Mouse (Mus musculus) C2C12 (cell line): ENCODE measurements at regions not wholly inside any gene's neighbourhood (a gene's known extent, or its start where the extent isn't known, plus 50 kb on each side); places are given as distances from the start of the nearest gene placed in this dataset.

Experiments
- H3K27me3 ChIP-seq: one replicate; pipeline ENCODE4 v1.6.1; 2011; ENCODE audit not compliant: control insufficient read depth, insufficient read depth, insufficient read length
- H3K36me3 ChIP-seq: one replicate; pipeline ENCODE4 v1.6.1; 2011; ENCODE audit not compliant: control insufficient read depth, insufficient read depth
- H3K4me3 ChIP-seq: one replicate; pipeline ENCODE4 v1.5.1; 2011; ENCODE audit warnings: mild to moderate bottlenecking, control low read depth; ENCODE audit not compliant: poor library complexity, insufficient read depth, severe bottlenecking
- H3K79me2 ChIP-seq: one replicate; pipeline ENCODE4 v1.6.1; 2011; ENCODE audit not compliant: control insufficient read depth, insufficient read depth
- H3K79me3 ChIP-seq: one replicate; pipeline ENCODE4 v1.6.1; 2011; ENCODE audit warnings: low read depth, control low read depth
- H3ac ChIP-seq: one replicate; pipeline ENCODE3; 2011; ENCODE audit warnings: low read depth; ENCODE audit not compliant: control insufficient read depth, insufficient read length
- CEBPB ChIP-seq: IDR thresholded peaks from one replicate; pipeline ENCODE4 v1.6.1; 2011; ENCODE audit warnings: low read depth, mild to moderate bottlenecking, control low read depth, moderate library complexity
- CTCF ChIP-seq: IDR thresholded peaks from one replicate; pipeline ENCODE4 v1.5.1; 2011; ENCODE audit not compliant: control insufficient read depth, insufficient read depth, insufficient read length
- FOSL1 ChIP-seq: IDR thresholded peaks from one replicate; pipeline ENCODE4 v1.8.0; 2011; ENCODE audit warnings: mild to moderate bottlenecking, low read length; ENCODE audit not compliant: poor library complexity, insufficient read depth, severe bottlenecking
- MAX ChIP-seq: IDR thresholded peaks from one replicate; pipeline ENCODE4 v1.6.1; 2011; ENCODE audit warnings: mild to moderate bottlenecking, control low read depth
- MYOD1 ChIP-seq: IDR thresholded peaks from one replicate; pipeline ENCODE4 v1.6.1; 2011; ENCODE audit warnings: low read depth; ENCODE audit not compliant: control insufficient read depth, insufficient read length
- MYOG ChIP-seq: IDR thresholded peaks from one replicate; pipeline ENCODE4 v1.6.1; 2011; ENCODE audit not compliant: control insufficient read depth, insufficient read length; ENCODE audit errors: extremely low read depth
- USF1 ChIP-seq: IDR thresholded peaks from one replicate; pipeline ENCODE4 v1.6.1; 2011; ENCODE audit warnings: low read depth, mild to moderate bottlenecking, control low read depth, moderate library complexity

DNA sequence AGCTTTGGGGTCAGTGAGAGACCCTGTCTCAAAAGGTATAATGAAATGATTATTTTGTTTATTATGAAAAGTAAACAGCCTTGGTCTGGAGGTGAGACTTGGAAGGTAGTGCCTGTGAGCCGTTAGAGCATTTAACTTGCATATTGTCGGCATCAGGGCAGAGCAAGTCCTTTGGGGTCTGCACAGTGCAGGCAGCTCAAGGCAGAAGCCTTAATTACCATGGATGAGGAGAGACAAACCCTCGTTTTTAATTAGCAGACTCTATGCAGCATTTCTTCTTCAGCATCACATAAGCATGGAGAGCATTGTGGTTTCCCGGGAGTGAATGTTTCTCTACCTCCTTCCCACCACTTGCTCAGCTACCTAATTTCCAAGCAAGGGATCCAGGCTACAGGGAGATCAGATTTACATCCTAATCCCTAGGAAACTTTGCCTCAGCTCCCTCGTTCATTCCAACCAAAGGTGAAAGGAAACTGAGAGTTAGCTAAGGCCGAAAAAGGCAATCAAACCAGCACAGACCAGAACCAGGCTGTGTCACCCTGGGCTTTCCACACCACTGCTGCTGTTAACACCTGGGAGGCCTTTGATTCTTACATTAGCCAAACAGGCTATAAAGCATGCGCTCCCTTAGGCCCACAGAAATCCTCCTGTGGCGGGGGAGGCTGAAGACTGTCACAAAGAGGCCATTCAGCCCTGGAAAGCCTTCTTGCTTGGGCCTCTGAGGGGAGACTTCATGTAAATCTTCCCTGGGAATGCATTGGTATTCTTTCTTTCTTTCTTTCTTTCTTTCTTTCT, 120.9 kb upstream of the Trib2 start:
- no peaks in the 10 kb centered on the region for H3K36me3 ChIP-seq
- H3ac ChIP-seq, result no peak overlapping the region
- H3K4me3 ChIP-seq, result no peak overlapping the region
- no peaks in the 10 kb centered on the region for H3K79me3 ChIP-seq
- no peak for TF ChIP-seq USF1
- TF ChIP-seq FOSL1, result no peak
- no peak for TF ChIP-seq MYOG
- no peak for TF ChIP-seq MYOD1
- TF ChIP-seq CEBPB, result no peak
- TF ChIP-seq MAX, result no peak
- no peak for TF ChIP-seq CTCF
- H3K79me2 ChIP-seq, result no peaks in the 10 kb centered on the region
- no peaks in the 10 kb centered on the region for H3K27me3 ChIP-seq

DNA sequence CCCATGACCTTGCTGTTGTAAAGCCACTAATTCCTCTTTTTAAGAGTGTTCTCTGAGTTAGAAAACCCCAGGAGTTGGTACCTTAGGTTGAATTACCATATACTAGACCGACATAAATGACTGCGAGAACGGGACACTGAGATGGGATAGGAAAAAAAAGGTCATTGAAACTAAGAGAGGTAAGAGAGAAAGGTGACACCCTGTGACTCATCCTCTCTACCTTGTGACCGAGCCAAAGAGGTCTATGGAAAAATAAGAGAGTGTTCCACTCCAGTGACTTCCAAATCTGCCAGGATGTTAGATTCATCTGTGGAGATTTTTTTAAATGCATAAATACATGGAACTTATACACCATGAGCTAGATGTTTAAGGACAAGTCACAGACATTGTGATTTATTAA, 115.3 kb upstream of the Trib2 start:
- H3K79me2 ChIP-seq, result no peaks in the 10 kb centered on the region
- H3K36me3 ChIP-seq, result no peaks in the 10 kb centered on the region
- H3K79me3 ChIP-seq, result no peaks in the 10 kb centered on the region
- H3ac ChIP-seq, result no peak overlapping the region
- TF ChIP-seq MYOG (no peak), CTCF (no peak), MYOD1 (no peak), CEBPB (no peak), USF1 (no peak), FOSL1 (no peak), MAX (no peak)
- H3K4me3 ChIP-seq, result no peak overlapping the region
- no peaks in the 10 kb centered on the region for H3K27me3 ChIP-seq

DNA sequence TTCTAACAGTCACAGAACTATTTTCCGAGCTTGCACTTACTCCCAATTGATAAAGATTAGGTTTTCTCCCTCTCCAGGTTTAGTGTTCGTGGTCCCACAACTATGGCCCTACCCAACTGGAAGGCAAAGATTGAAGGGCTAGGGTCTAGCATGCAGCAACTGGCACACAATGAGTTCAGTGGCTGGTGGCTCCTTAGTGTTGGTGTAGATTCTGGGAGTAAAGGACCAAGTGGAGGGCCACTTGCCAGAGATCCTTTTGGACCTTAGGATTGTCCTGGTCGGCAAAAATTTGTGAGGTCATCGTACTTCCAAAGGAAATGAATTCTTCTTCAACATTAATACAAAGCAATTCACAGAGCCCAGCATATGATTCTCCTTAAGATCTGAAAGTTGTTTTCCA, 114.8 kb upstream of the Trib2 start:
- Histone ChIP-seq H3K79me3 (no peaks in the 10 kb centered on the region), H3K4me3 (no peak overlapping the region), H3K36me3 (no peaks in the 10 kb centered on the region), H3ac (no peak overlapping the region), H3K79me2 (no peaks in the 10 kb centered on the region), H3K27me3 (no peaks in the 10 kb centered on the region)
- no peak for TF ChIP-seq MYOG
- no peak for TF ChIP-seq CTCF
- no peak for TF ChIP-seq CEBPB
- TF ChIP-seq FOSL1, result no peak
- TF ChIP-seq MYOD1, result no peak
- no peak for TF ChIP-seq MAX
- TF ChIP-seq USF1, result no peak

DNA sequence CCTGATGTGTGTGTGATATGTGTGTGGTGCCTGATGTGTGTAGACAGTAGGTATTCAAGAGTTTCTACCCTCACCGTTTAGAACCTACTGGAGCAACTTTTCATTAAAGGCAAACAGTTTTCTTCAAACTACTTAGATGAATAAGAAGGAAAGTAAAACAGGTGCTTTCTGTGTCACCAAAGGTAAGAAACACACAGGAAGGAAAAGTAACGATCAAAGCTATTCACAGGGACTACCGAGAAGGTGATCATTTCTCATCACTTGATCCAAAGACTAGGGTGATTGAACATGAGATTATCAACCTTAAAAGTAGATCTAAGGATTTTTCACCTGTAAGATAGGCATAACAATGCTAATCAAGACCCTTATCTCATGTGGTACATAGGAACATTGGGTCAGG, 113.4 kb upstream of the Trib2 start:
- no peaks in the 10 kb centered on the region for H3K79me2 ChIP-seq

DNA sequence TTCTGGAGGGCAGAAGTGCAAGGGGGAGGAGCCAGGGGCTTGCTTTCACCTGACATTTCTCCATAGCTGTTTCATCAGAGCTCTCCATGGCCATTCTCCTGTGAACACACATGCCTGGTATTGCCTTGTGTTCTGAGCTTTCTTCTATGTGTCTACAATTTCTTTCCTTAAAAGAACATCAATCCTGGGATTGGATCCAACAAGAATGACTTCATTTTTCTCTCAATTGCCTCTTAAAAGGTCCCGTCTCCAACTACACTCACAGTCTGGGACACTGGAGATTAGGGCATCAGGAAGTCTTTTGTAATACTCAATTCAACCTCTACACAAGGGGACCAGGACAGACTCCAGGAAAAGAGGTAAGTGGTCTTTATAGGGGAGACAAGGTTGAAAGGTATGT, 112.8 kb upstream of the Trib2 start:
- Histone ChIP-seq H3K79me3 (no peaks in the 10 kb centered on the region), H3K79me2 (no peaks in the 10 kb centered on the region), H3K36me3 (no peaks in the 10 kb centered on the region), H3ac (no peak overlapping the region), H3K27me3 (no peaks in the 10 kb centered on the region), H3K4me3 (no peak overlapping the region)
- TF ChIP-seq MAX (no peak), MYOD1 (no peak), CEBPB (no peak), CTCF (no peak), FOSL1 (no peak)

More for the DNA sequence above, 113.4 kb upstream of the Trib2 start:
- TF ChIP-seq USF1, result no peak
- Histone ChIP-seq H3K79me3 (no peaks in the 10 kb centered on the region), H3ac (no peak overlapping the region), H3K4me3 (no peak overlapping the region), H3K36me3 (no peaks in the 10 kb centered on the region), H3K27me3 (no peaks in the 10 kb centered on the region)

DNA sequence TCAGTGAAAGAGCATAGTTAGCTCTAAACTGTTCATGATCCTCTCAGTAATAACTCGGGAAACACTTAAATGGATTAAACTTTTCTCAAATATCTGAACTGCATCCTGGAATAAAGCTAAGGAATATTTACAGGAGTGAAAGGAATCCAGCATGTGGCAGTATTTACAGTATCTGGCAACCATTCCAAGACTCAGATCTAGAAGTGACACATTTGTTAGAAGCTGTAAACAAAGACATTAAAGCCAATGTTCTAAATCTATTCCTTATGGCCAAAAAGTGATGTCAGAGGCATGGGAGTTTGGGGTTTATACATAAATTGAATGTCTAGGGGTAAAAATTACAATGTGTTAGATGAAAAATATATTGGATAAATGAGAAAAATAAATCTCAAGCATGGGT, 101.6 kb upstream of the Trib2 start:
- no peaks in the 10 kb centered on the region for H3K27me3 ChIP-seq
- H3K4me3 ChIP-seq, result no peak overlapping the region
- H3K36me3 ChIP-seq, result no peaks in the 10 kb centered on the region
- TF ChIP-seq USF1 (no peak), FOSL1 (no peak), MYOG (no peak), MYOD1 (no peak), CTCF (no peak), CEBPB (no peak), MAX (no peak)
- H3K79me2 ChIP-seq, result no peaks in the 10 kb centered on the region
- H3ac ChIP-seq, result no peak overlapping the region
- no peaks in the 10 kb centered on the region for H3K79me3 ChIP-seq
